Mouse (Mus musculus): ENCODE measurements around the gene Atg14.
"Not testable (repeated sequence)": the region's sequence is repeated elsewhere in the genome, so short reads cannot be mapped to it uniquely, and the experiment has no call there.

Atg14 gene

GRCm38 (mm10) chr14:47542283-47542682 is 28.2 kb downstream of the Atg14 start:
- DNase-seq: no peak

- DNase-seq: no peak
Observed at GRCm38 (mm10) chr14:47541325-47541948, 29.0 kb downstream of the Atg14 start.

- DNase-seq: no peak
Observed at GRCm38 (mm10) chr14:47535096-47535495, 35.4 kb downstream of the Atg14 start.

GRCm38 (mm10) chr14:47534176-47534525 is 36.3 kb downstream of the Atg14 start:
- no peak for DNase-seq

- DNase-seq: peak in 1 of 2 experiments; percentile 22
Observed at GRCm38 (mm10) chr14:47533365-47534175, 36.9 kb downstream of the Atg14 start.

- no peak for DNase-seq
Observed at GRCm38 (mm10) chr14:47532496-47532895, 38.0 kb downstream of the Atg14 start.

- DNase-seq: not testable (repeated sequence)
Observed at GRCm38 (mm10) chr14:47529592-47529991, 40.9 kb downstream of the Atg14 start.

- DNase-seq: peak; percentile 71 to 74
Observed at GRCm38 (mm10) chr14:47529019-47529418, 41.4 kb downstream of the Atg14 start.

- no peak for DNase-seq
Observed at GRCm38 (mm10) chr14:47528293-47528692, 42.2 kb downstream of the Atg14 start.

GRCm38 (mm10) chr14:47527833-47528232 is 42.6 kb downstream of the Atg14 start:
- no peak for DNase-seq

- no peak for DNase-seq
Observed at GRCm38 (mm10) chr14:47525861-47526260, 44.6 kb downstream of the Atg14 start.

- no peak for DNase-seq
Observed at GRCm38 (mm10) chr14:47525374-47525773, 45.1 kb downstream of the Atg14 start.

- DNase-seq: no peak
Observed at GRCm38 (mm10) chr14:47522301-47522700, 48.1 kb downstream of the Atg14 start.

GRCm38 (mm10) chr14:47521609-47522008 is 48.8 kb downstream of the Atg14 start:
- no peak for DNase-seq

GRCm38 (mm10) chr14:47520751-47521449 is 49.5 kb downstream of the Atg14 start:
- no peak for DNase-seq

GRCm38 (mm10) chr14:47518619-47519018 is 51.8 kb downstream of the Atg14 start:
- peak in 1 of 2 experiments; percentile 17 for DNase-seq

GRCm38 (mm10) chr14:47516755-47517154 is 53.7 kb downstream of the Atg14 start:
- DNase-seq: no peak

- DNase-seq: no peak
Observed at GRCm38 (mm10) chr14:47515636-47516035, 54.8 kb downstream of the Atg14 start.

GRCm38 (mm10) chr14:47514816-47515453 is 55.5 kb downstream of the Atg14 start:
- no peak for DNase-seq

GRCm38 (mm10) chr14:47513606-47514005 is 56.8 kb downstream of the Atg14 start:
- no peak for DNase-seq

- no peak for DNase-seq
Observed at GRCm38 (mm10) chr14:47510244-47510643, 60.2 kb downstream of the Atg14 start.

- DNase-seq: no peak
Observed at GRCm38 (mm10) chr14:47508035-47508434, 62.4 kb downstream of the Atg14 start.

- DNase-seq: no peak
Observed at GRCm38 (mm10) chr14:47506676-47507075, 63.8 kb downstream of the Atg14 start.
